Mouse (Mus musculus): ENCODE measurements at regions not wholly inside any gene's neighbourhood (a gene's known extent, or its start where the extent isn't known, plus 50 kb on each side); places are given as distances from the start of the nearest gene placed in this dataset.

DNA sequence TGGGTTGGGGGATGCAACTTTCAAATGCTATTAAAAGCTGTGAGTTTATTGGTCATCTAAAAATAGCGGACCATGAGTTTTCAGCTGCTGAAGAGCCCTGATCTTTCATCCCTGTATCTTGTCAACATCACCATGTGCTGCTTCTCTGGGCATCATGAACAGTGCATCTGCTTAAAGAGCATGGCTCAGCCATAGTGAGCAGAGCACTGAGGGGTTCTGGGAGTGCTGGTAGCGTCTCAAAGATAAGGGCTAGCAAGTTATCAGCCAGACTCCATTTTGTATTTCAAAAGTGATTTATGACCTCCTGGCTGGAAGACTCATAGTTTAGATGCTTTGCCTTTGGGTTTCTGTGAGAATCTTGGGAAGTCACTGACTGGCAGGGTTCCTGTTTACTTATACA lies 173.5 kb upstream of the Itga4 start:
- no peak for DNase-seq (ENCODE audit: low spot score in 2 of 2)

DNA sequence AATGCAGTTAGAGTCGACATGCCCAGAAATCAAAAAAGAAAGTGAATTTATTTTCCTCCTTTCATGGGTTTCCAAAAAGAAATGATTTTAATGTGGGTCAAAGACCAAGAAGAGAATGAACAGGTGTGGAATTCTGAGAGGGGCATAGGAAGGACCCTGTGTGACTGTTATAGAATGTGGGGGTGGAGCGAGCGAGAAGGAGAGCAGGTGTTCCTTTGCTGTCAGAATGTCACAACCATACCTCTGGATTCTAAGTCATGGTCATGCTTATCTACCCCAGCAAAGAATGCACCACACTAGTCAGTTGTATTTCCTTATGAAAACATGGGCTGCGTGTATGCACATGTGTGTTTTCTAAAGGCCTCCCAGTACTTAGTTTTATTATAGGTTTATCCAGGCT lies 168.9 kb upstream of the Itga4 start:
- DNase-seq (ENCODE audit: low spot score in 2 of 2): no peak

DNA sequence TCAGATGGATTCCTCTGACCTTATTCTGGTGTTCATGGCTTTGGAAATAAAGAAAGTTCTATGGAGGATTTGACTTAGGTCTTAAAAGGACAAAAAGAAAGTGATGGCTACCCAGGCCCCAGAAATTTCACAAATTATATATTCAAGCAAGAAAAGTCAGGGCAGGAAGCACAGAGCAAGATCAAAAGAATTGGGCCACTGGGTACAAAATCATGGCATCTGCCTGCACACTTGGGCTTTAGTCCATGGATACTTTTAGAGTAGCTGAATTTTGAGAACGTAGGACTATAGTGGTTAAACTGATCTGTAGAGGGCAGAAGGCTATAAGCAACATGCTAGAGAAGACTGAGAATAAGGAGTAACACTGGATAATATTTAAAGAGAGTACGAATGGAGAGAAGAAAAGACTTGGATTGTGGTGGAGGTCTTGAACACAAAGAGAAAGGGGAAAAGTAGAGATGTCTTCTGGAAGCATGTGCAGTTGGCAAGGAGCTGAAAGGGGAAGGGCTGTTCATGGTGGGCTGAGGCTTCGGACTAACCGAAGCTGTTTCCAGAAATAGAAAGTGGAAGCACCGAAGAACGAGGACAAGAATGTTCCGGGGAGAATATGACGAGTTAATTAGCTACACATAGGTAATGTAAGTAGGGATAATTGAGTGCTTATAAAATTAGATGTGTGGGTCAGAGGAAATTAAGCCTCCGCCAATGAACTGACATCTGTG lies 168.2 kb upstream of the Itga4 start:
- DNase-seq (ENCODE audit: low spot score in 2 of 2): no peak

DNA sequence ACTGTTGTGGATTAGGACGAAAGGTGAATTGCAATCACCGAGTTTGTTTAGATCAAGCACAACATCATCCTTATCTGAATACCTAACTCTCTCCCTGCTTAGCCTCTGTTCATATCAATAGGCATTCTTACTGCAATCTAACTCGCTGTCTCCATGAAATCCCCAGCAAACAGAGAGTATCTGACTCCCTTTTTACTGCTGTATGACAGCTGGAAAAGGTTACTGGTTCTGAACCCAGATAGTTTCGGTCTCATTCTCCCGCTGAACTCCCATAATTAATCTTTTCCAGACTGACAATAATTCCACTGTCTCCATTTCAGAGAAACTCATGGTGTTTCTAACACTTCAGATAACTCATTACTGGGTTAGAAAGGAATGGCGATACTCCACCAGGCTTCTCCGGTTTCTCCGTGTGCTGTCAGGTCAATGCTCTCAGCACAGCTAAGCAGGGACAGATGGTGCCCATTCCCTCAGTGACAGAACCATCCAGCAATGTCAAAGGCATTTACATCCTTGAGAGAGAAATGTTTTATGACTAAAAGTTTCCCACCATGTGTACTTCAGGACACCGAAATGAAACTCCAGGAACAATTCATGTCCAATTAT lies 167.5 kb upstream of the Itga4 start:
- DNase-seq (ENCODE audit: low spot score in 2 of 2): no peak

DNA sequence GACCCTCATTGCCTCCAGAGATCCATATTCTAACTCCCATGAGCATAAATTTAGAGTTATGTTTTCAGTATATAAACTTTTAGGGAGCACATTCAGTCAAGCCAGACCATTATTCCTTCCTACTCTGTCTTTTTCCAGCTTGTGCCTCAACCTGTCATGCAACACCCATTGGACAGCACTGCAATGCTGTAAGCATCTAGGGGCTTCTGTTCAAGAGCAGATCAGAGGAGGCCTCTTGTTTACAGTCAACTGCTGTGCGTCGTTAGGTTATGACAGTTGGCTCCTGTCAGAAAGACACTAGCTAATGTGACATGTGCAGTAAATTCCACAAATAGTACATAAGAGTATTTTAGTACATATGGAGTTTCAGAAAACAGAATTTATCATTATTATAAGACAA lies 165.0 kb upstream of the Itga4 start:
- DNase-seq (ENCODE audit: low spot score in 2 of 2): no peak

DNA sequence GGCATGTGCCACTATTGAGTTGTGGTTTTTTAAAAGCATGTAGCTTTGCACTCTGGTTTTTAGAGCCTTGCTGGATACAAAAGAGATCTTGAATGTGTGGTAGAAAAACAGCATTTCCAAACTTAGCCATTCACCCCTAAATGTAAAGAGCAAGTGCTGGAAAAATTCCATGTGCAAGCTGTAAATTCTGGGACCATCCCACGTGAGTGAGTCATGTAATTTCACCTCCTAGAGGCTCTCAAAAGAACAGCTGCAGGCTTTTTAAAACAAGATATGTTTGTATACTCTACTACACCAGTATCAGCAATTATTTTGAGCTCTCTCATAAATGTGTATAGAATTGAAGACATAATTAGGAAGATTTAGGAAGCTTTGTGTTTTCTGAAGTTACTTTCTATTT lies 160.9 kb upstream of the Itga4 start:
- DNase-seq (ENCODE audit: low spot score in 2 of 2): peak; percentile 41 to 42

DNA sequence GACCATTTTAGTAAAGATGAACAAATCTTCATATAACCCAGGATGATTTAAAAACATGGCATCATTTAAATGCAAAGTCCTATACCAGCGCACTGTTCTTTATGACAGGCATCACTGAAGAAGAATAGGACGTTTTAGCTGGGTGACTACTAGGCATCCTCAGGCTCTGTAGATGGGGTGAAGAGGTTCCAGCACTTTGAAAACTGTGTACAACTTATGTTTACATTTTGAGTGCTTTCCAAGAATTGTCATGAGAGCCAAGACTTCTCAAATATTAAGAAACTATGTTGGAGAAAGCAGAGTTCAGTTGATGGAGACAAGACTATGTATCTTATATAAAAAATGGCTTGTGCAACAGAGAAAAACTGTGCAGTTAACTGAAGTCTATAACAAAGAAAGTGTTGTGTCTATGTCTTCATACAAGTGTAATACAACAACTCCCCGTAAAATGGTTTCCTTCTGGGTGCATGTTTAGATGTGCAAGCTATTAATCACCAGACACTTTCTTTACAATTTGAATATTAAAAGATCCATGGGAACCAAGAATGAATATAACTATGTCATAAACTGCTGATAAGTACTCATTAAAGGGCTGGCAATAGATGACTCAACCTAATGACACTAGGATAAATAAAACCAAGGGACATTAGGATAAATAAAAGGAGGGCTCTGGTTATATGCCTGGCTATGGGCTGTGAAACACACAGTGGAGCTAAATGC lies 158.5 kb upstream of the Itga4 start:
- no peak for DNase-seq (ENCODE audit: low spot score in 2 of 2)

DNA sequence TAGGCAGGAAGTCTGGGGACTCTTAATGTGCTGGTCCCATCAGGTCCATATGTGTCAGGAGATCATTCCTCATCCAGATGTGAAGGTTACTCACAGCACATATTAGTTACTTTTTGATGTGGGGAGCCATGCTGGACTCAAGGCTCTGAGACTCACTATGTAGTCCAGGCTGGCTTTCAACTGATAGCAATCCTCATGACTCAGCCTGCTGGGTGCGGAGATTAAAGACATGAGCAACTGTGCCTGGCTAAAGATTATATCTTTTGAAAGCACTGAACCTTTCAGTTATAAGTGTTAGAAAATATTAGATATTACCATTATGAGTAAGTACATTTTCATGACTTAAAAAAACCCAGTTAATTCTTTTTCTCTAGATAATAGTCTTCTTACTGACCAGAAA lies 155.6 kb upstream of the Itga4 start:
- no peak for DNase-seq (ENCODE audit: low spot score in 2 of 2)

DNA sequence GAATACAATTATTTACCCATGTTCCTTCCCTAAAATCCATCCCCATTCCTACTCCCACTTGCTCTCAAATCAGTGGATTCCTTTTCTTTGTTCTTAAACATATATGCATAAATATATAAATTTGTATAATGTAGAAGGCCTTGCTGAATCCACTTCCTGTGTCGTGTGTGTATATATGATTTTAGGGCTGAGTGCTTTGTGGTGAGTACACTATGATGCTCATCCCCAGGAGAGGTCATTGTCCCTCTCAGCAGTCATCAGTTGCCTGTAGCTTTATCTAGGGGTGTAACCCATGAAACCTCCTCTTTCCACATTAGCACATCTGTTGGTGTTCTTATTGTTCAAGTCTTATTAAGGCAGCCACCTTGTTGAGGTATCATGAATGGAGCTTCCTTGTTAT lies 143.6 kb upstream of the Itga4 start:
- no peak for DNase-seq (ENCODE audit: low spot score in 2 of 2)

DNA sequence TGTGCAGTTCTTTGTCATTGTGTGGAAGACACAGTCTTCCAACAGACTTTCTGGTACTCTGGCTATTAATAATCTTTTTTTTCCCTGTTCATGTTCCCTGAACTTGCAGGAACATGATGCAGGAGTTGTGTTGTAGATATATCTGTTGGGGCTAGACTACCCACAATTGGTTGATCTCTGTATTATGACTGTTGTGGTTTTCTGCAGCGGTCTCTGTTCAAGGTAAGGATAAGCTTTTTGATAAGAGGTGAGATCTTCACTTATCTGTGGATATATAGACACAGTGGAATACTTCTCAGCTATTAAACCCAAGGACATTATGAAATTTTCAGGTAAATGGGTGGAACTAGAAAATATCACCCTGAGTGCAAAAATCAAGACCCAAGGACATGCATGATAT lies 143.2 kb upstream of the Itga4 start:
- no peak for DNase-seq (ENCODE audit: low spot score in 2 of 2)

DNA sequence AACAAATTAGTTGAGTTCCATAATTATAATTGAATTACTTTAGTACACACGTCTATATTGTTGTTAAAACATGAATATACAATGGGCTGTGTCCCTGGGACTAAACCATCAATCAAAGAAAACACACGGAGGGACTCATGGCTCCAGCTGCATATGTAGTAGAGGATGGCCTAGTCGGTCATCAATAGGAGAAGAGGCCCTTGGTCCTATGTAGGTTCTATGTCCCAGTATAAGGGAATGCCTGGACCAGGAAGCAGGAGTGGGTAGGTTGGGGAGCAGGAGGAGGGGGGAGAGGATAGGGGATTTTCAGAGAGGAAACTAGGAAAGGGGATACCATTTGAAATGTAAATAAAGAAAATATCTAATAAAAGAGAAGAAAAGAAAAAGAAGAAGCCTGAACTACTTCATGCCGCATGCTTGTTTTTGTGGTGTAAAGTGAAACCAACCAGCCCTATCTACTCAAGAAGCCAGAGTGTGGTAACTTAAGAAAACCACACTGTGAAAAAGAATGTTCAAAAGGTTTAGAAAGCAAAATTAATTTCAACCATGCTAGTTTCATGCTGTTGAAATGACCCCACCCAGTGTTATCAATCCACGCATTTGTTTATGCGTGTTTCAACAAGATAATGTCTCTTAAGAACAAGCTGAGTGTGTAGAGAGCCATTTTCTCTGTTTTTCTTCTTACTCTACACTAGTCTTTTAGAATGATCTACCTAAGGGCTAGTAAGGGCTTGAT lies 134.4 kb upstream of the Itga4 start:
- no peak for DNase-seq (ENCODE audit: low spot score in 2 of 2)

DNA sequence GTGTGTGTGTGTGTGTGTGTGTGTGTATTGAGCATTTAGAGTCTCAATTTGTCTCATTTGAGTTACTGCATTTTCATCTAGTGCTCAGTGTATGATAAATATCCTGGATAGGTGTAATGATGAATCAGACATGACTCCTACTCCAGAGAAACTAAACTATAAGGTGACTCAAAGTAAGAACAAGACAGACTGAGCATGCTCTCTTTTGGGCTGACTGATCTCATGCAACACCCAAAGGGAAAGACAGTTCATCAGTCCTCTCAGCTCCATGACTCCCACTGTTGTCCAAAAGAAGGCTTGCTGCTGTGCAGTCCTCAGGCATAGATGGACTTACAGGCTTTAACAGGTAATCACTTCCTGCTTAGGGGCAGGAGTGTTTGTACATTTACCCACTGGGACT lies 132.7 kb upstream of the Itga4 start:
- DNase-seq (ENCODE audit: low spot score in 2 of 2): no peak

DNA sequence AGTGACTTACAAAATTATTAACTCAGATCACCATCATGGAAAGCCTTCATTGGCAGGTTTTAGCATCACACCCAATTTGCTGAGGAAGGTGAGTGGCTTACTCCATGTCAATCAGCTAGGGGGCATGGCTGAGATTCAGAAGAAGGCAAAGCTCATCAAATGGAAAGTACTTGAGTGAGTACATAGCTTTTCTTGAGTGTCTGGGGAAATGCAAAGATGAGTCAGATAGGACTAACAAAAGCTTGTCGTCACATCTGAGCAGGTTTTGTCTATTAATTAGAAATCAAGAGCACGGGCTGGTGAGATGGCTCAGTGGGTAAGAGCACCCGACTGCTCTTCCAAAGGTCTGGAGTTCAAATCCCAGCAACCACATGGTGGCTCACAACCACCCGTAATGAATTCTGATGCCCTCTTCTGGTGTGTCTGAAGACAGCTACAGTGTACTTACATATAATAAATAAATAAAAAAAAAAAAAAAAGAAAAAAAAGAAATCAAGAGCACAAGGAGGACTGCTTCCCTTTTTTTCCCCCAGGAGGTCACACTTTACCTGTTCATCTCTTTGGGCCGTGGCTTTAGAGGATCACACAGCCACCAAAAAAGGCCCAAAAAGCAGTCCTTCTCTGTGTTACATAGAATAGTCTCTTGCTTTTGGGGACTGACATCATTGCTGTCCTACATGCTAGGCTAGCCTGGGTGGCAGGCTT lies 130.8 kb upstream of the Itga4 start:
- DNase-seq (ENCODE audit: low spot score in 2 of 2): no peak

DNA sequence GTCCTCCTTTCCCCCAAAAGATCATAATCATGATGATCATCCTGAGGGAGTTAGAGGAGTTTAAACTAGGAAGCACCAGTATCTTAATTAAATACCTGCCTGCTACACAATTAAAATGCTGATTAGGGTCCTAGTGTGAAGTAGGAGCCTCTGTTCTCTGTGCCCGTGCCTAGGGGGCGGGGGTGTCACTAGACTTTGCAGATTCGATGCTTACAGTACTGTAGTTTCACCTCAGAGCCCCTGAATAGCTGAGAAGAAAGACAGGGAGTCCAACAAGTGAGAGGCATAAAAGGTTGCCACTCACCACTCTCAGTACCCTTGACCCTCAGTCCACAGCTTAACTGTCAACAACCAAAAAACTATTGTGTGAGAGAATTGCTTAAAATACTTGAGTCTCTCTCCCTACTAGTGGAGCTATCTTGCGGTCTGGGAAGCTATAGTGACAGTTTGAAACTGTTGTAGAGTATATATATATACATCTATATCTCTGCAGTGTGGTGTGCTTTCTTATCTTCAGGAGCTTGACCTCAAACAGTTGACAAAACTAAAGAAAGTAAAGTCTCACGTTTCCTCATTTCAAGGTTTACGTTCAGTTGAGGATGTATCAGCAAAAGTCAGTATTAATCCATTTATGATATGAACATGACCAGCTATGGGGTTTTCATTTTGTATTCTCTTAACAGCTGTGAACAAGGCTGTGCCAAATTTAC lies 128.9 kb upstream of the Itga4 start:
- DNase-seq (ENCODE audit: low spot score in 2 of 2): no peak

DNA sequence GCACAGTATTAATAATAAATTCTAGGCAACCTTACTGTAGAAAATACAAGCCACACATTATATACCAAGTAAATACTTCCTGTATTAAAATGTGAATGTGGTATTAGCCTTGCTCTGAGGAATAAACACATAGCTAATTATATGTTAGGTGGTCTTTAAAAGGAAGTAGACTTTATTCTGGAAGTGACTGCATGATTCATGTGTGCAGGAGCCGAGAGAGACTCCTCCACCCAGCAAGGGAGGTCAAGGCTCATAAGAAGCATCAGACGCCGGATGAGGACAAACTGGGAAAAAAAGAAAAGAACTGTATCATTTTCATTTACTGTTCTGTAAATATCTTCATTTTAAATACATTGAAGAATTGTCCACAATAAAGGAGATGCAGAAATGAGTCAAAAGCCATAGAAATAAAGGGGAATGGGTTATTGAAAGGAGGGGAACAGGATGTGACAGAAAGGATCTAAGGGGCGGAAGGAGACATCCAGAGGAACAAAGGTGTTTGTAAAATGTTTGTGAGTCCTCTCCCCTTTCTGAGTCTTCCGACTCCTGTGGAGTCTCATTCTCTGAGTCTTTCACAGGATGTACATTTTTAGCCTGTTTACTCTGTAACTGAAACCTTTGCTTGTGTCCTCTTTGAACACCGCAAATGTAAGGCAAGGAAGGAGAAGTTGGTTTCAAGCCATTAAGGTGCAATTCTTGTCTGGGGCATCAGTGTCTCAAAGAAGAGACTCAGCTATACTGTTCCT lies 128.1 kb upstream of the Itga4 start:
- no peak for DNase-seq (ENCODE audit: low spot score in 2 of 2)

DNA sequence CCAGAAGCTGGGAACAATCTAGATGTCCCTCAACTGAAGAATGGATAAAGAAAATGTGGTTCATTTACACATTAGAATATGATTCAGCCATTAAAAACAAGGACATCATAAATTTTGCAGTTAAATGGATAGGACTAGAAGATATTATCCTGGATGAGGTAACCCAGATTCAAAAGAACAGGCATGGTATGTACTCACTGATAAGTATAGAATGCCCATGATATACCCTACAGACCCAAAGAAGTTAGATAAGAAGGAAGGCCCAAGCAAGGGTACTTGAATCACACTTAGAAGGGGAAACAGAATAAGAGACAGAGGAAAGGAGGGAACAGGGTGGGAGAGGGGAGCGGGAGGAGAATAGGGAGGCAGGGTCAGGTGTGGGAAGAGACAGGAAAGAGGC lies 127.4 kb upstream of the Itga4 start:
- DNase-seq (ENCODE audit: low spot score in 2 of 2): no peak

DNA sequence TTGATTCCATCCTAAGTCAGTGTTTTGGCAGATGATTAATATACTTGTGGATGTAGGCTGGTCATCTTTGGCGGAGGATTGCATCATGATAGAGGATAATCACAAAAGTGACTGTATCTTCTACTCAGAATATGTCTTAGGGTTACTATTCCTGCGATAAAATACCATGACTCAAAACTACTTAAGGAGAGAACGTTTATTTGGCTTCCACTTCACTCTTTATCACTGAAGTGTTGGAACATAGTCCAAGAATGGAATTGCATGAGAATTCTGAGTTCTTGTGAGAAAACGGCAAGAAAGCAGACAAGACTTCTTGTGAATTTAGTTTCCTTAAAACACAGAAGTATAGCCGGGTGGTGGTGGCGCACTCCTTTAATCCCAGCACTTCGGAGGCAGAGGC lies 124.6 kb upstream of the Itga4 start:
- no peak for DNase-seq (ENCODE audit: low spot score in 2 of 2)

DNA sequence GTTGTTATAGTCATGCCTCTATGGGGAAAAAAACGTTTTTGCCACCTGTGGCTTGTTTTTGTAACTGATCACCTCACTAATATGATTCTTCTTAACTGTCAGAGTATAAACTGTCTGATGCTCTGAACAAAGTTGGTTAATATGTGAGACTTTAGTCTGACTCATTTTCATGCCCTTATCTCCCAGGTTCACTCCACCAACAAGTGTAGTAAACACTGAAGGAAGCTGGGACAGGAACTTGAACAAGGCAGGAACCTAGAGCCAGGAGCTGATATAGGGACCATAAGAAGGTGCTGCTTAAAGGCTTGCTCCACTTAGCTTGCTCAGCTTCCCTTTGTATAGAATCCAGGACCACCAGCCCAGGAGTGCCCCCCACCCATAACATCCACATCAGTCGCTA lies 124.0 kb upstream of the Itga4 start:
- DNase-seq (ENCODE audit: low spot score in 2 of 2): no peak

DNA sequence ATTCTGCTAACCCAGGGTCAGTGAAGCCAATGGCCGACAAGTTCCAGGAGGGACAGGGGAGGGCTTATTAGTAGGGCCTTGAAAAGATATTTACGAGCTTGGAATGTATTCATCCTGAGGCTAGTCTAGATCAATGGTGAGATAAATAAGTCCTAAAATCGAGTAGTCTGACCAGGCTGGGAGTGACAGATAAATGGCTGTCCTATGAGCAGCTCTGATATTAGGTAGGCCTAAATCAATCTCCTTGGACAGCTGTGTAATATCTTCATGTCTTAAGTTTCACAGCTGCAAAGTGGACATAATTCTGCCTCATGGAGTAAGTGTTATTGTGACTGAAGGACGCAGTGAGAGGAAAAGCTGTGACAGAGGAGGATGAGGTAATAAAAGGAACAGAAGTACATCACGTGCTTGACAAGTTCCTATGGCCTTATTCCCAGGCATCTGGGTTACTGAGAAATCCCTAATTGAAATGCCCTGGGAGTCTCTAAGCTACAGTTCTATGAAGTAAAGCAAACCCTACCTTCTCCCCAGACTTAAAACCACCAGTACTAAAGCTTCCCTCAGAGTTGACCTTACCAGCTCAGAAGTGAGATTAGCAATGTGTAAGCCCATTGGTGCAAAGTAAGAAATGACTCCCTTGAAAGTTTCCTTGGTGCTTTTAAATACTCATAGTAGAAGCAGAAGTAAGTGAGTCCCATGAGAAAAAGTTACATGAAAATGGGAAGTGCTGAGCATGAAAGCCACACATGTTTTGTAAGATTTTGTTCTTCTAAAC lies 123.3 kb upstream of the Itga4 start:
- no peak for DNase-seq (ENCODE audit: low spot score in 2 of 2)
